Mouse (Mus musculus): ENCODE data around the gene Mgat3. TPM values are rescaled to one million over a fixed set of nuclear protein-coding genes. Genes with fewer than 3 reads are reported as not detected.

The Mgat3 gene
- polyA plus RNA-seq, 1 experiment, result 64.7 TPM

- peak; percentile 39 for DNase-seq (ENCODE audit: low read depth)
- no peak for TF ChIP-seq POLR2A (IDR thresholded peaks at IDR 0.05; ENCODE audit: borderline replicate concordance, extremely low read depth, insufficient read depth, insufficient read length, poor library complexity, severe bottlenecking)
- TF ChIP-seq CTCF (IDR thresholded peaks at IDR 0.05; ENCODE audit: borderline replicate concordance, extremely low read depth, insufficient read depth, insufficient read length), result peak; percentile 66
These were observed 42.4 kb downstream of the Mgat3 start for GRCm38 (mm10) chr15:80215716-80216479.

- no peak for TF ChIP-seq POLR2A (IDR thresholded peaks at IDR 0.05; ENCODE audit: borderline replicate concordance, extremely low read depth, insufficient read depth, insufficient read length, poor library complexity, severe bottlenecking)
- no peak for TF ChIP-seq CTCF (IDR thresholded peaks at IDR 0.05; ENCODE audit: borderline replicate concordance, extremely low read depth, insufficient read depth, insufficient read length)
- DNase-seq (ENCODE audit: low read depth), result no peak
These were observed 42.9 kb downstream of the Mgat3 start for GRCm38 (mm10) chr15:80216480-80216820.

- DNase-seq (ENCODE audit: low read depth), result no peak
- TF ChIP-seq CTCF (IDR thresholded peaks at IDR 0.05; ENCODE audit: borderline replicate concordance, extremely low read depth, insufficient read depth, insufficient read length) (no peak), POLR2A (IDR thresholded peaks at IDR 0.05; ENCODE audit: borderline replicate concordance, extremely low read depth, insufficient read depth, insufficient read length, poor library complexity, severe bottlenecking) (no peak)
These were observed 44.0 kb downstream of the Mgat3 start for GRCm38 (mm10) chr15:80217476-80217875.

GRCm38 (mm10) chr15:80219211-80219610, 45.7 kb downstream of the Mgat3 start:
- DNase-seq (ENCODE audit: low read depth), result peak; percentile 22
- no peak for TF ChIP-seq POLR2A (IDR thresholded peaks at IDR 0.05; ENCODE audit: borderline replicate concordance, extremely low read depth, insufficient read depth, insufficient read length, poor library complexity, severe bottlenecking)
- no peak for TF ChIP-seq CTCF (IDR thresholded peaks at IDR 0.05; ENCODE audit: borderline replicate concordance, extremely low read depth, insufficient read depth, insufficient read length)

GRCm38 (mm10) chr15:80219705-80220657, 46.5 kb downstream of the Mgat3 start:
- TF ChIP-seq CTCF (IDR thresholded peaks at IDR 0.05; ENCODE audit: borderline replicate concordance, extremely low read depth, insufficient read depth, insufficient read length) (no peak), POLR2A (IDR thresholded peaks at IDR 0.05; ENCODE audit: borderline replicate concordance, extremely low read depth, insufficient read depth, insufficient read length, poor library complexity, severe bottlenecking) (no peak)
- DNase-seq (ENCODE audit: low read depth), result no peak

- DNase-seq (ENCODE audit: low read depth), result no peak
- TF ChIP-seq POLR2A (IDR thresholded peaks at IDR 0.05; ENCODE audit: borderline replicate concordance, extremely low read depth, insufficient read depth, insufficient read length, poor library complexity, severe bottlenecking), result no peak
These were observed 47.5 kb downstream of the Mgat3 start for GRCm38 (mm10) chr15:80221031-80221430.

GRCm38 (mm10) chr15:80223751-80224150, 50.2 kb downstream of the Mgat3 start:
- DNase-seq (ENCODE audit: low read depth), result no peak
- no peak for TF ChIP-seq POLR2A (IDR thresholded peaks at IDR 0.05; ENCODE audit: borderline replicate concordance, extremely low read depth, insufficient read depth, insufficient read length, poor library complexity, severe bottlenecking)
- TF ChIP-seq CTCF (IDR thresholded peaks at IDR 0.05; ENCODE audit: borderline replicate concordance, extremely low read depth, insufficient read depth, insufficient read length), result no peak

- DNase-seq (ENCODE audit: low read depth), result peak; percentile 60
- TF ChIP-seq CTCF (IDR thresholded peaks at IDR 0.05; ENCODE audit: borderline replicate concordance, extremely low read depth, insufficient read depth, insufficient read length), result peak; percentile 90
- no peak for TF ChIP-seq POLR2A (IDR thresholded peaks at IDR 0.05; ENCODE audit: borderline replicate concordance, extremely low read depth, insufficient read depth, insufficient read length, poor library complexity, severe bottlenecking)
These were observed 51.7 kb downstream of the Mgat3 start for GRCm38 (mm10) chr15:80225208-80225607.

- peak; percentile 51 for DNase-seq (ENCODE audit: low read depth)
- TF ChIP-seq POLR2A (IDR thresholded peaks at IDR 0.05; ENCODE audit: borderline replicate concordance, extremely low read depth, insufficient read depth, insufficient read length, poor library complexity, severe bottlenecking) (no peak), CTCF (IDR thresholded peaks at IDR 0.05; ENCODE audit: borderline replicate concordance, extremely low read depth, insufficient read depth, insufficient read length) (peak; percentile 62; the same call in 1 of the 2 replicates)
These were observed 52.3 kb downstream of the Mgat3 start for GRCm38 (mm10) chr15:80225796-80226195.

GRCm38 (mm10) chr15:80228071-80228800, 54.7 kb downstream of the Mgat3 start:
- DNase-seq (ENCODE audit: low read depth), result peak; percentile 24
- no peak for TF ChIP-seq POLR2A (IDR thresholded peaks at IDR 0.05; ENCODE audit: borderline replicate concordance, extremely low read depth, insufficient read depth, insufficient read length, poor library complexity, severe bottlenecking)
- TF ChIP-seq CTCF (IDR thresholded peaks at IDR 0.05; ENCODE audit: borderline replicate concordance, extremely low read depth, insufficient read depth, insufficient read length), result no peak

GRCm38 (mm10) chr15:80232331-80232730, 58.8 kb downstream of the Mgat3 start:
- TF ChIP-seq POLR2A (IDR thresholded peaks at IDR 0.05; ENCODE audit: borderline replicate concordance, extremely low read depth, insufficient read depth, insufficient read length, poor library complexity, severe bottlenecking), result no peak
- TF ChIP-seq CTCF (IDR thresholded peaks at IDR 0.05; ENCODE audit: borderline replicate concordance, extremely low read depth, insufficient read depth, insufficient read length), result no peak
- no peak for DNase-seq (ENCODE audit: low read depth)
